Mouse (Mus musculus) inflammation-experienced regulatory T-cells, adult 6 months (primary cell): ENCODE results near the gene Dnajb2. TPM values are rescaled to one million over a fixed set of nuclear protein-coding genes. Genes with fewer than 3 reads are reported as not detected.

Experiments used
- ATAC-seq: one replicate; pipeline ENCODE4 v1.8.0; 2017
- polyA plus RNA-seq, 3 experiments: library from polyadenylated mRNA; unstranded; fragments of 100-300 nt; shearing (Covaris generic); gene quantifications; one replicate each; pipeline ENCODE4 v1.2.1; 2017

The Dnajb2 gene
- 1 to 10 TPM; 3.0 to 7.0 (median 5.8) TPM for polyA plus RNA-seq

- ATAC-seq: peak; percentile 71
Observed at GRCm38 (mm10) chr1:75236117-75237050, at the start of gene Dnajb2. Dnajb2 (plus strand) TSS chr1:75236406.

DNA sequence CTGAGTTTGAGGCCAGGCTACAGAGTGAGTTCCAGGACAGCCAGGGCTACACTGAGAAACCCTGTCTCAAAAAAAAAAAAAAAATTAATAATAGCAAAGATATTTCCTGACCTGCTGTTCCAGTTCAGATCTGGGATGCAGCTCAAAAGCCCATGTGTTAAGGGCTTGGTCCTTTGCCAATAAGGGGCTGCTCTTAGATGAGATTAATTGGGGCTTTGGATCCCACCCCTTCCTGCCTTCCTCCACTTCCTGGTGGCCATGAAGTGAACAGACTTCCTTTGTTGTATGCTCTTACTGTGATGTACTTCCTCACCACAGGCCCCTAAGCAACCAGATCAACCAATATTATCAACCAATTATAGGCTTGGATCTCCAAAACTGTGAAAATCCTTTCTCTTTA is 49.1 kb upstream of the Dnajb2 start:
- ATAC-seq: no peak

- ATAC-seq: no peak
Observed at GRCm38 (mm10) chr1:75187914-75188483, 48.2 kb upstream of the Dnajb2 start.

DNA sequence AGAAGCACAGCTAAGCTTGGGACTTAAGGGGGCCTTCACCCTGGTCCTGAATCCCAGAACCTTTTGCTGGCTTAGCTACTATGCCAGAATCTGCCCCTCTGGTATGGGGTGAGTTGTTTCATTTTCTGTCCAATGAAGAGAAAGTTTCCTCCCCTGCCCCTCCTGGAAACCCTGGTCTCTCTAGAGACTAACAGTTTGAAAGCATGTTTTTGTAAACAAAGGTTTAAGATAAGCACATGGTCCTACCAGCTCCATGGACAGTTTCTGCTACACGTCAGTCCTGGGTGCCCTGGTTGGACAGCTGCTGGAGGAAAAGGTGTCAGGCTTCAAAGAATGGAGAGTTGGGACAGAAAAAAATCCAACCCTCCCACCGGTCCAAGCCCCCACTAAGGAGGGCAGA is 45.6 kb upstream of the Dnajb2 start:
- no peak for ATAC-seq

DNA sequence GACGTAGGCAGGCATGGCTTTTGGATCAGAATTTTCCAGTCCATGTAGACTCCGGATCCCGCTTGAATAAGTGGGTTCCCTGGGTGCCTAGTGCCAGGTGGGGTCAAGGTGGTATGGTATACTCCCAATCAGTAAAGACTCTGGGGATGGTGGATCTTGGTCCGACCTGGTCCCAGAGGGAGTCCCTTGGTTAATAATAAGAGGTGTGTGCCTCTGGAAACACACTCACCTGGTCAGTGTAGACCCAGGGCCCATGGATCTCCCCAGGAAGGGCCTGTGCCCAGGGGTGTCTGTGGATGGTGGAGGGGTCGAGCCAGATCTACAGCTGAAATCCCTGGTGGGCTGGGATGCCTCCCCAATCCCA is 45.0 kb upstream of the Dnajb2 start:
- no peak for ATAC-seq

- ATAC-seq: peak; percentile 100
Observed at GRCm38 (mm10) chr1:75191622-75192402, 44.4 kb upstream of the Dnajb2 start, which contains the start of the genes Ankzf1 and Atg9a. Ankzf1 (plus strand) TSS chr1:75192151. Atg9a (minus strand) TSS chr1:75192196.

- ATAC-seq: no peak
Observed at GRCm38 (mm10) chr1:75192452-75192851, 43.8 kb upstream of the Dnajb2 start.

DNA sequence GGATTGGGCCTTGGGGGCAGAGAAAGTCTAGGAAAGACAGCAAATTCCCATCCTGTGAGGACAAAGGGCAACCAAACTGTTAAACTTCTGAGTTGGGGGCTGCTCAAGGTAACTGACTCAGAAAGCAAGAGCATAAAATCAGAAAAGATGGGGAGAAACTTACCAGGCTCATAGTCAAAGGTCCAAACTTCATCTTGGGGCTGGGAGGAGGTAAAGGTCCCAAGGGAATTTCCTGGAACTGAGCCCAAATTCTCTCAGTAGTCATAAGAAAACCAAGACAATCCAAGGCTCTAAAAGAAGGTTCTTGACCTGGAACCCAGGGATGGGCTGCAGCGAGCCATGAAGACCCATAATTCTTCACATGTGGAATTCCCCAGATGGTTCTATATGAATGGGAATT is 35.0 kb upstream of the Dnajb2 start:
- no peak for ATAC-seq

DNA sequence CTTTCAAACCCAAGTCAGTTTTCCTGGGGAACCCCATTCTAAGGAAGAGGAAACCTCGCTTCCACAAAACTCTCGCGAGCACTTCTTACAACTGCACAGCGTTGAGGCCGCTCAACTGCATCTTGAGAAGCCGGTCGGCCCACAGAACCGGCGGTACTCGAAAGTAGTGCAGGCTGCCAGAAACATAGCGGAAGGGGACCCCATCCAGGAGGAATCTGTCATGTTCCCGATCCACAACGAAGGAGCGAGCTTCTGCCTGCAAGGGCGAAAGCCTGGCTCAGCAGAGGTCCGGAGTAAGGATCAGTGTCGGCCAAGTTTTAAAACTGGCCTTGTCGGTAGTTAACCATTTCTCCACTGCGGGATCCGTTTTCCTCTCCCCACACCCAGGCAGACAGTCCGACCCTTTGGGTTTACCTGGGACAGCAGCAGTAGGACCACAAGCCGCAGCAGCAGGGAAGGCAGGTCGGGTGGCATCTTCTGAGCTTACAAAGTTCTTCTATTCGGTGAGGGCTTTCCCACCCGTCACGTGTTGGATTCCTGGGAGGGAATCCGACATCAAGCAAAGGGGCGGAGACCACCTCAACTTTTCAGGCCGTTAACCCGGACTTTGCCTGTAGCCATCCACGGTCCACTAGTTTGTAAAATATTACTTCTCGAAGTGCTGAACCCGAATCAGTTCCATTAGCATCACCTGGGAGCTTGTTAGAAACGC is 27.1 kb upstream of the Dnajb2 start:
- no peak for ATAC-seq

DNA sequence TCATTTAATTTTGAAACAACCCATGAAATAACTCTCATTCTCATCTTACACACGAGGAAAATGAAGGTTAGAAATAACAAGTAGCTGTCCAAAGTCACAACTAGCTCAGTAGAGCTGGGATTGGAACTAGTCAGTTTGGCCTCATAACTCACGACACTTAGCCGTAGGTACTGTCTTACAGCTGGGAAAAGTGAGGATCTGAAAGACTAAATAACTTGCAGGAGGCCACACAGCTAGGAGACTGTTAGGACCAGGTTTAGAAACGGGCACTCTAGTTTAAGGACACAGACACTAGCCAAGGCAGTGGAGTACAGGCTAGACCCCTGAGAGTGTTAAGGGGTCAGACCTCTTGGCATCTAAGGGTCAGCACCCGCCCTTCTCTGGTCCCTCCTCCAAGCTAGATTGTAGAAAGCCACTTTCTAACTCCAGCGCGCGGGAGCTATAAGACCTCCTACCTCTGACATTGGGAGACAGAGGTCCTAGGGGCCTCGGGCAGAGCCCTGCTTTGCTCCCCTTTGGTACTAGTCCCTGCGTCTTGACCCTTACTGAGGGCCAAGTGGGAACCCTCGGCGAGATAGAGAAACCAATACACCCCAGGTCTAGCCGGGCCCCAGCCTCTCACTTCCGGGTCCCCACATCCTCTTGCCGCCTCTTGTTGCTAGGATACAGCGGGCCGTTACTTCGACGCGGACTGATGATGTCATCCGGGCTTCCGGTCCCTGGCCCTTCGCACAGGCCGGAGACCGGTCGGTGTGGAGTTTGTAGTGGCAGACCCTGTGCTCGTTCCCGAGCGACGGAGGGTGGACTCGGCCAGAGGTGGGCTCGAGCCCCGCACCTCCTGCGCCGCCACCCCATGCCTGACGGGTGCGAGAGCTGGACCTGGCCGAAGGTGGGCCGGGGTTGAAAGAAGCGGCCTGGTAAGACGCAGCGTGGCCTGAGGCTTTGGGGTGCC is 25.8 kb upstream of the Dnajb2 start, which contains the start of the genes Glb1l and Stk16:
Gene Glb1l, minus strand, starts transcription at position 678 of the 952 bp plus-strand sequence.
Gene Stk16, plus strand, starts transcription at position 703 of the 952 bp plus-strand sequence.
- peak; percentile 92 for ATAC-seq

GRCm38 (mm10) chr1:75211141-75211708 is 25.0 kb upstream of the Dnajb2 start:
- ATAC-seq: peak; percentile 20

GRCm38 (mm10) chr1:75212542-75212941 is 23.7 kb upstream of the Dnajb2 start:
- ATAC-seq: no peak

- no peak for ATAC-seq
Observed at GRCm38 (mm10) chr1:75213096-75213495, 23.1 kb upstream of the Dnajb2 start.

GRCm38 (mm10) chr1:75214442-75214841 is 21.8 kb upstream of the Dnajb2 start:
- no peak for ATAC-seq

- ATAC-seq: no peak
Observed at GRCm38 (mm10) chr1:75214886-75215285, 21.3 kb upstream of the Dnajb2 start.

DNA sequence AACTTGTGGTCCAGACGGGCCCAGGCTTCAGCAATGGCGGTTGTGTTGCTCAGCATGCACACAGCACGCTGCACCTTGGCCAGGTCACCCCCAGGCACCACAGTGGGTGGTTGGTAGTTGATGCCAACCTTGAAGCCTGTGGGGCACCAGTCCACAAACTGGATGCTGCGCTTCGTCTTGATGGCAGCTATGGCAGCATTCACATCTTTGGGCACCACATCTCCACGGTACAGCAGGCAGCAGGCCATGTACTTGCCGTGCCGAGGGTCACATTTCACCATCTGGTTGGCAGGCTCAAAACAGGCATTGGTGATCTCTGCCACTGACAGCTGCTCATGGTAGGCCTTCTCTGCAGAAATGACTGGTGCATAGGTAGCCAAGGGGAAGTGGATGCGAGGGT is 20.4 kb upstream of the Dnajb2 start:
- ATAC-seq: no peak

- no peak for ATAC-seq
Observed at GRCm38 (mm10) chr1:75216797-75217585, 19.2 kb upstream of the Dnajb2 start.

DNA sequence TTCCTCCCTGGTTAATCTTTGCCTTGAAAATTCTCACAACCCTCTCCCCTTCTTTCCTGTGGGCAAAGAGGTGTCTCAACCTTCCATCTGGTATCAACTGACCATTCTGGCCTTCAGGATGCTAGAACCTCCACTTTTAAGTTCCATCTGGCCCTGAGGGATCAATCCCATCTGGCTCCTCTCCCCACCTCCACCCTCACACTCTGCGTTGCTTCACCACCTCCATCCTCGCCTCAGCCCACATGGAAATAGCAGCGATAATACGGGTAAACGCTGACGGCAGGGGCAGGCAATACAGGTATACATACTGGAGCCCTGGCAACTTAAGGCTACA is 18.3 kb upstream of the Dnajb2 start:
- ATAC-seq: no peak

DNA sequence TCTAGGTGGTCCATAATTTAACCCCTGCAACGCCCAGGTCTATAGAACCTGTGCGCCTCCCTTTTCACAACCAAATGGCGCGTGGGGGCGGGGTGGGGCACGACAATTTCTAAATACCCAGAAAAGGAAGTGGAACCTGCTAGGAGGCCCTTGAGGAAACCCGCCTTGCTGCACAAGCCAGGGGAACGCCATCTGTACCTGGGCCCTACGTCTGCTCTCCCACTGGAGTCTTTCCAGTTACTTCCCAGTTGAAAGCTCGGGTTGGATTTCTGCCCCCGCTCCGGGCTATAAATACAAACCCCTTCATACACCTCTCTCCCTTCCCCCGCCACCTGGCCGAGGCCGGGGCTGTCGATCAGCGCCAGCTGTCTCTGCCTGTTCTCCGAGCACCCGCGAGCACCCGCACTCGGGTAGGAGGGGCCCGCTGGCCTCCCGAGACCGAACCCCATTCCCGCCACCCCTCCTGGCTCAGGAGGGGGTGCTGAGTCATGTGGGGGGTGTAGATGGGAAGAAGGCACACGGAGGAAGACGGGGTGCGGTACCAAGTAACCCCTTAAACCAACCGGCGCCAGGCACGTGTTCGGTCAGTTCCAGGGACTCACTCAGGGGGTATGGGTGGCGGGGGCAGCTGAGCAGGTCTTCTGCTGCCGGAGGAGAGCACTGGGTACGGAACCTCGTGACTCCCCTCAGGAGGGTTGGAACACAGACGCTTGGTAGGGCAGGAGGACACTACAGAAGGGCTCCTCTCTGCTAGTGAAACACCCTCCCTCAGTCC is 17.8 kb upstream of the Dnajb2 start:
- peak; percentile 55 for ATAC-seq
